Mouse (Mus musculus) activated CD4-positive, CD25-positive, alpha-beta regulatory T cell, adult 9 weeks (primary cell): Measurements from ENCODE around the gene Snx17. TPM values are rescaled to one million over a fixed set of nuclear protein-coding genes. Genes with fewer than 3 reads are reported as not detected.

ENCODE experiments used
- polyA plus RNA-seq: library from polyadenylated mRNA; unstranded; fragments of 100-300 nt; shearing (Covaris generic); gene quantifications from one replicate; pipeline ENCODE4 v1.2.1, GENCODE M21; 2017

Gene Snx17
- polyA plus RNA-seq = 135 TPM

GRCm38 (mm10) chr5:31192939-31193630 is at the start of gene Snx17, which contains the start of gene Eif2b4:
TSS of gene Snx17 (plus strand) at chr5:31193227.
TSS of gene Eif2b4 (minus strand) at chr5:31193430.

GRCm38 (mm10) chr5:31154152-31154553 is 38.9 kb upstream of the Snx17 start, which contains the start of gene Mpv17:
TSS of gene Mpv17 (minus strand) at chr5:31154251.

GRCm38 (mm10) chr5:31179766-31180630 is 13.0 kb upstream of the Snx17 start, which contains the start of the genes Gm29609 and Gtf3c2:
TSS of gene Gm29609 (minus strand) at chr5:31179911.
TSS of gene Gtf3c2 (minus strand) at chr5:31180144.

GRCm38 (mm10) chr5:31201742-31202590 is 8.9 kb downstream of the Snx17 start, which contains the start of gene Zfp513:
TSS of gene Zfp513 (minus strand) at chr5:31202303.

GRCm38 (mm10) chr5:31220448-31221303 is 27.6 kb downstream of the Snx17 start, which contains the start of gene Ppm1g:
TSS of gene Ppm1g (minus strand) at chr5:31220687.

GRCm38 (mm10) chr5:31240637-31241521 is 47.9 kb downstream of the Snx17 start, which contains the start of the genes Nrbp1 and Gm9970:
TSS of gene Nrbp1 (plus strand) at chr5:31240864.
TSS of gene Gm9970 (minus strand) at chr5:31241232.

Other genes starting within 250 kb of the Snx17 start
- gene Cgref1, start 247.6 kb upstream of the Snx17 start, polyA plus RNA-seq = not detected
- gene Preb, start 232.9 kb upstream of the Snx17 start, polyA plus RNA-seq = 204 TPM
- not detected for gene Tcf23, start 224.6 kb upstream of the Snx17 start, polyA plus RNA-seq
- 91.2 TPM for gene Atraid, start 144.9 kb upstream of the Snx17 start, polyA plus RNA-seq
- gene Slc5a6, start 144.3 kb upstream of the Snx17 start, polyA plus RNA-seq = 10.9 TPM
- gene Cad, start 138.4 kb upstream of the Snx17 start, polyA plus RNA-seq = 29.7 TPM
- gene Dnajc5g, start 86.9 kb upstream of the Snx17 start, polyA plus RNA-seq = not detected
- gene Slc30a3, start 85.0 kb upstream of the Snx17 start, polyA plus RNA-seq = 0.60 TPM
- gene Trim54, start 76.5 kb upstream of the Snx17 start, polyA plus RNA-seq = not detected
- not detected for gene Ucn, start 54.4 kb upstream of the Snx17 start, polyA plus RNA-seq
- gene Mpv17, start 39.0 kb upstream of the Snx17 start, polyA plus RNA-seq = 48.8 TPM
- 2.1 TPM for gene Gm29609, start 13.3 kb upstream of the Snx17 start, polyA plus RNA-seq
- gene Gtf3c2, start 13.1 kb upstream of the Snx17 start, polyA plus RNA-seq = 106 TPM
- gene Eif2b4, start 203 bp downstream of the Snx17 start, polyA plus RNA-seq = 73.7 TPM
- 27.9 TPM for gene Zfp513, start 9.1 kb downstream of the Snx17 start, polyA plus RNA-seq
- 57.5 TPM for gene Ppm1g, start 27.5 kb downstream of the Snx17 start, polyA plus RNA-seq
- 188 TPM for gene Nrbp1, start 47.6 kb downstream of the Snx17 start, polyA plus RNA-seq
- not detected for gene Gm9970, start 48.0 kb downstream of the Snx17 start, polyA plus RNA-seq
- 37.1 TPM for gene Krtcap3, start 58.5 kb downstream of the Snx17 start, polyA plus RNA-seq
- gene Ift172, start 97.9 kb downstream of the Snx17 start, polyA plus RNA-seq = 14.7 TPM
- not detected for gene Fndc4, start 102.9 kb downstream of the Snx17 start, polyA plus RNA-seq
- not detected for gene Gckr, start 104.2 kb downstream of the Snx17 start, polyA plus RNA-seq